Mouse (Mus musculus) kidney, postnatal 36 days (tissue): ENCODE measurements around the gene Tescl.

ENCODE experiments used
- DNase-seq, 2 experiments: peaks; one replicate each; pipeline ENCODE4 v3.0.0; 2021 to 2022; ENCODE audit warnings: mixed read lengths in 2 of 2

Gene Tescl

GRCm38 (mm10) chr7:24333304-24333986 is at the start of gene Tescl:
Tescl (minus strand) TSS chr7:24333936.
- peak in 1 of 2 experiments; percentile 23 for DNase-seq

- DNase-seq, result no peak
Measured at GRCm38 (mm10) chr7:24382730-24383372, 49.1 kb upstream of the Tescl start.

GRCm38 (mm10) chr7:24380370-24380769 is 46.6 kb upstream of the Tescl start:
- no peak for DNase-seq

DNA sequence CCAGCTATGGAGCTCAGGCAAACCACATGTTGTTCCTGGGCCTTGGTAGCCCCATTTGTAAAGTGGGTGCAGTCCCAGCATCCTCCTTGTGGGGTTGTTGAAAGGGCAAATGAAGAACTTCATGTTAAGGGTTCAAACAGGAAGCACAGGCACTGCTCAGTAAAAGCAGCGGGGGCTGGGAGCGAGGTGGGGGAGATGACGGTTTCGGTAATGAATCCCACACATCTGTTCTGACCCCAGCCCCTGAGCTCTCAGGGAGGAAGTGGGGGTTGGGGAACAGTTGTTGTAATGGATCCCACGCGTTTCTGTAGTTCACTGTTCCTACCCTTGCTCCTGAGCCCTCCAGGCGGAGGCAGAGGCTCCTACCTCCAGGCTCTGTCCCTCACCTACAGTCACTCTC is 46.2 kb upstream of the Tescl start:
- DNase-seq, result no peak

GRCm38 (mm10) chr7:24378049-24378701 is 44.4 kb upstream of the Tescl start:
- DNase-seq, result no peak

DNA sequence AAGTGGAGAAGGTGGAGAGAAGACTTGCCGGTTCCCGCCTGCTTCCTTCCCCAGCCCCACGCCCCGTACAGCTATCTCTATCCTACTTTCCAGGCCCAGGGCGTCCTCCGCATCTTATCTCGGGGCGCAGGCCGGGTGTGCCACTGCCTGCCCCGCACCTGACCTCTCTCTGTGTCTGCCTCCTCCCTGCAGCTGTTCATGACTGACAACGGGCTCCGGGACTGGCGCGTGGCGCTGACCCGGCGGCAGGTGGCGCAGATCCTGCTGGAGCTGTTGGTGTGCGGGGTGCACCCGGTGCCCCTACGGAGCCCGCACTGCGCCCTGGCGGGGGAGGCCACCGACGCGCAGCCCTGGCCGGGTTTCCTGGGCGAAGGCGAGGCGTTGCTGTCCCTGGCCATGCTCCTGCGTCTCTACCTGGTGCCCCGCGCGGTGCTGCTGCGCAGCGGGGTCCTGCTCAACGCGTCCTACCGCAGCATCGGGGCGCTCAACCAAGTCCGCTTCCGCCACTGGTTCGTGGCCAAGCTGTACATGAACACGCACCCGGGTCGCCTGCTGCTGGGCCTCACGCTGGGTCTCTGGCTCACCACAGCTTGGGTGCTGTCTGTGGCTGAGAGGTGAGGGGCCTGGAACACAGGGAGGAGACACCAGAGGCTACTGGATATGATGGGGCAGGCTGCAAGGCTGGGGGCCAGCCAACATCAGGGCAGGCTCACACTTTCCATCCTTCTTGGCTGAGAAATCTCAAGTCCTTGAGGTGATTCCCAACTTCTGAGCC is 43.5 kb upstream of the Tescl start:
- peak in 1 of 2 experiments; percentile 59 for DNase-seq

DNA sequence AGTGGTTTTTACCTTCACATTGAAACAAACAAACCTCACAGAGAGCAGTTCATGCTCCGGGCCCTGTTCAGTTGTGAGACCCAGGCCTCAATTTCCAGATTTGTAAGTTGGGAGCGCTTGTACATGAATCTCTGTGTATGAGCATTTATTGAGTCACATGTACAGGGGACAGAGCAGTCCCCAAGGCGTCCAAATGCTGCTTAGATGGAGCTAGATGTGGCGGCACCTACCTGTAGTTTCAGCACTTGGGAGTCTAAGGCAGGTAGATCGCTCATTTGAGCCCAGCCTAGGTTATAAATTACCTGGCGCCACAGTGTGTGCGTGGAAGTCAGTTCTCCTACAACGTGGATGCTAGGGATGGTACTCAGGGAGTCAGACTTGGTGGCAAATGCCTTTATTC is 42.7 kb upstream of the Tescl start:
- DNase-seq, result no peak

- DNase-seq, result peak; percentile 11 to 56
Measured at GRCm38 (mm10) chr7:24373538-24374379, 40.0 kb upstream of the Tescl start.

GRCm38 (mm10) chr7:24372786-24373185 is 39.0 kb upstream of the Tescl start:
- no peak for DNase-seq

GRCm38 (mm10) chr7:24372300-24372699 is 38.6 kb upstream of the Tescl start:
- no peak for DNase-seq

DNA sequence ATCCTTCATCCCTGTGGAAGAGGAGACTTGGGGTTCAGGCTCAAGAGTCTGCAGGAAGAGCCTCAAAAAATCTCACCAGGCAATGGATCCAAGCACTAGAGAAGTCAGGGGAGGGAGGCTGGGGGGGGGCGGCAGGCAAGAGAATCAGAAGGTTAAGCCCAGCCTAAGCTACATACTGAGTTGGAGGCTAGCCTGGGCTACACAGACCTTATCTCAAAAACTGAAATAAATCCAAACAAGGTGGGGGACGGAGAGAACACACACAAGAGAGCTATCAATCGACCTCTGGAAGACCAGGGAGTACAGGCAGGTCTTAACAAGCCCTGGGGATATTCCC is 38.0 kb upstream of the Tescl start:
- no peak for DNase-seq

DNA sequence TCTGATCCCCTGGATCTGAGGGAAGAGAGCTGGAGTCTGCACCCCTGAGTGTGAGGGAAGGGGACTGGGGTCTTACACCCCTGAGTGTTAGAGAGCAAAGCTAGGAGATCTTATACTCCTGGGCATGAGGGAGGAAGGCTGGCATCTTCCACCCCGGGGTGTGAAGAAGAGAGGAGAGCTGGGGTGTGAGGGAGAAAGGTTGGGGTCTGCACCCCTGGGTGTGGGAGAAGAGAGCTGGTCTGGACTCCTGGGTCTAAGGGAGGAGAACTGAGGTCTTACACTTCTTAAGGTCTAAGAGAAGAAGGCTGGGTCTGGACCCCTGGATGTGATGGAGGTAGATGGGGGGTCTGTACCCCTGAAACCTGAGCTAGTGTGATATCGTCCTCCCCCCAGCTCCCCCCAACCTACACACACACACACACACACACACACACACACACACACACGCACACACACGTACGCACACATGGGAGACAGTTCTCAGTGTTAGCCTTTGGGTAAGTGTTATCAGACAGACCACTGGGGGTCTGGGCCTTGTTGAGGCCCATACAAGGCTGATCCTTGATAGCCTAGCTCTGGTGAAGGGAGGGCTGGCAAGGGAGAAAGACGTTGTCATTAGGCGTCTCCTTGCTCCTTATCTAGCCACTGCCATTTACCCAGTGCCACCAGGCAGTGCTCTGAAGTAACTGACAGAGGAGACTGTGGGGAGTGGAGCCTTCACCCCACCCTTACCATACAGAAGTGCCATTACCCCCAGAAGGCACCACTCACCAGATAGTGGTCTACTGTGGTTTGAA is 37.5 kb upstream of the Tescl start:
- no peak for DNase-seq

- no peak for DNase-seq
Measured at GRCm38 (mm10) chr7:24369731-24370541, 36.2 kb upstream of the Tescl start, which contains the start of gene Kcnn4. Kcnn4 (plus strand) TSS chr7:24370263.

GRCm38 (mm10) chr7:24368946-24369345 is 35.2 kb upstream of the Tescl start:
- DNase-seq, result no peak

DNA sequence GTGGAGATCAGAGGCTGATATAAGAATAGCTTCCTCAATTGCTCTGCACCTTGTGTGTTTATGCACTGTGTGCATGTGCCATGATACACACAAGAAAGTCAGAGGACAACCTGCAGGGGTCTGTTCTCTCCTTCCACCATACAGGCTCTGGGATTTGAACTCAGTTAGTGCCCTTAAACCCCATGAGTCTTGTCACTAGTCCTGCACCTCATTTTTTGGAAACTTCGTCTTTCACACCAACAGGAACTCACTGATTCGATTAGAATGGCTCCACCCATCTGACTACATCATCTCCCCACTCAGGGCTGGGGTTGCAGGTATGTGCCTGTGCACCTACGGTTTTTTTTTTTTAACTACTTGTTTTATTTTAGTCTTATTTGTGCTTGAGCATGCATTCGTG is 34.5 kb upstream of the Tescl start:
- no peak for DNase-seq

DNA sequence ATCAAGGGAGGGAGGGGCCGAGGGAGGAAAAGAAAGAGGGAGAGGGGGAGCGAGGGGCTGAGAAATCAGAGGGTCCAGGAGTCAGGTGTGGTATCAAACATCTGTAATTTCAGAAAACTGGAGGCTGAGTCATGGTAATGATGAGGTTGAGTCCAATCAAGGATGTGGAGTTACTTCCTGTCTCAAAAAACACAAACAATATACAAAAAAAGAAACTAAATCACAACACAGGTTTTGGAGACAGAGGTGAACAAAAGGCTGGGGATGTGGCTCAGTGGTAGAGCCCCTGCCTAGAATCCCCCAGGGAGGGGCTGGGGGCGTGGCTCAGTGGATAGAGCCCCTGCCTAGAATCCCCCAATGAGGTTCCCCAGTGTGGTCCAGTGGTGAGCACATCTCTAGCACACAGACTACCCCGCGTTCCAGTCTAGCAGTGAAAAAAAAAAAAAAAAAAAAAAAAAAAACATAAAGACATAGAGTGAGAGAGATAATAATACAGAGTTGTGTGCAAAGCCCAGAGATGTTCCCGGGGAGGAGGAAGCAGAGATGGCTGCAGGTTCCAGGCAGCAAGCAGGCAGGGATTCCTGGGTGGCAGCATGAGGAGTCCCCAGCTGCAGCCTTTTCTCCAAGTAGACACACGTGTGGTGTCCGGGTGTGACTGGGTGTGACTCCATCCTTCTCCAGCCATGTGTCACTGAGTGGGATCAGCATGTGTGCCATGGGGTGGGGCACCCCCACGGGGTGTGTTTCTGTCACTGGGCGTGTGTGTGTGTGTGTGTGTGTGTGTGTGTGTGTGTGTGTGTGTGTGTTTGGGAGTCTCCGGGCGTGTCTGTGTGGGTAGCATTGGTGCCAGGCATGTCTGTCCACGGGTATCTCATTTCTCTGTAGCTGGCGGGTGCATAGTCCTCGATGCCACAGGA is 33.2 kb upstream of the Tescl start:
- DNase-seq, result no peak

GRCm38 (mm10) chr7:24365258-24366014 is 31.7 kb upstream of the Tescl start:
- no peak for DNase-seq

DNA sequence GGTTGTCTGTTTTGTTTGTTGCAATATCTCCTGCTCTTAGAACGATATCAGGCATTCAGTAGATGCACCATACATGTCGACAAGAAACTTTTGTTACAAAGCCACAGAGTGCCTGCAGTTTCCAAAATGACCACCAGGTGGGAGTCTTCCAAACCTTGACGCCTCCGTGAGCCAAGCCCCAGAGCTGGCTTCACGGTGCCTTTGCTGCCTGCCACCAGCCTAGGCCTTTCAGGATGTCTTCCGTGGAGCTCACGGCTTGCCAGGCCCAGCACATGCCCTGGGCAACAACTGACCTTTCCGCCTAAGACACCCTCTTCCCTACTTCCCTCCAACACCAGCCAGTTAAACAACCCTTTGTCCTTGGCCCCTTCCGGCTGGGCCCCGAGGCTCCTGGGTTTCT is 31.1 kb upstream of the Tescl start:
- peak; percentile 73 to 90 for DNase-seq

GRCm38 (mm10) chr7:24363228-24363627 is 29.5 kb upstream of the Tescl start:
- peak in 1 of 2 experiments; percentile 59 for DNase-seq
